Mouse (Mus musculus) MEL (cell line): ENCODE data around the gene Pinlyp. TPM values are rescaled to one million over a fixed set of nuclear protein-coding genes. Genes with fewer than 3 reads are reported as not detected.

Source experiments
- DNase-seq: peaks from one replicate; pipeline ENCODE4 v3.0.0; 2011; ENCODE audit warnings: low read depth, low spot score
- H3K27ac ChIP-seq: 2 replicates; pipeline ENCODE4 v1.5.1; 2012; ENCODE audit warnings: low read depth, mild to moderate bottlenecking, control low read depth, low read length, moderate library complexity; ENCODE audit not compliant: control insufficient read depth
- H3K27me3 ChIP-seq, 2 experiments: fragments of 150-350 bp in 1 of 2; sonication (generic) in 1 of 2; 2 replicates each; pipeline ENCODE4 v1.6.1; 2012; ENCODE audit warnings: low read length in 2 of 2, mild to moderate bottlenecking in 2 of 2, improper control_type of control experiment in 1 of 2, moderate library complexity in 1 of 2; ENCODE audit not compliant: insufficient read depth in 2 of 2, control insufficient read depth in 1 of 2
- H3K36me3 ChIP-seq, 2 experiments: 2 replicates each; pipeline ENCODE4 v1.6.1; 2012 to 2014; ENCODE audit warnings: low read length in 2 of 2, improper control_type of control experiment in 1 of 2, inconsistent platforms in 1 of 2, mild to moderate bottlenecking in 1 of 2; ENCODE audit not compliant: insufficient read depth in 2 of 2, control insufficient read depth in 1 of 2
- H3K4me1 ChIP-seq, 2 experiments: fragments of 150-350 bp in 1 of 2; sonication (generic) in 1 of 2; 2 replicates each; pipeline ENCODE4 v1.6.1; 2012; ENCODE audit warnings: low read length in 2 of 2, improper control_type of control experiment in 1 of 2, mild to moderate bottlenecking in 1 of 2; ENCODE audit not compliant: insufficient read depth in 2 of 2, control insufficient read depth in 1 of 2
- H3K4me3 ChIP-seq, 2 experiments: fragments of 150-350 bp in 1 of 2; sonication (generic) in 1 of 2; 2 replicates each; pipeline ENCODE4 v1.5.1; 2012; ENCODE audit warnings: low read depth in 2 of 2, low read length in 2 of 2, mild to moderate bottlenecking in 2 of 2, moderate library complexity in 2 of 2, control low read depth in 1 of 2, improper control_type of control experiment in 1 of 2; ENCODE audit not compliant: control insufficient read depth in 1 of 2, insufficient read depth in 1 of 2
- H3K79me2 ChIP-seq: 2 replicates; pipeline ENCODE4 v1.6.1; 2012; ENCODE audit warnings: mild to moderate bottlenecking, low read length, moderate library complexity; ENCODE audit not compliant: control insufficient read depth, poor library complexity, insufficient read depth
- H3K9ac ChIP-seq: 2 replicates; pipeline ENCODE4 v1.6.1; 2012; ENCODE audit warnings: low read depth, mild to moderate bottlenecking, control low read depth, low read length, moderate library complexity; ENCODE audit not compliant: control insufficient read depth, poor library complexity, severe bottlenecking
- H3K9me3 ChIP-seq: fragments of 150-350 bp; sonication (generic); replicated peaks from 2 replicates; pipeline ENCODE4 v1.6.1; 2012; ENCODE audit warnings: mild to moderate bottlenecking, low read length, improper control_type of control experiment, moderate library complexity; ENCODE audit not compliant: insufficient read depth
- CHD2 ChIP-seq: IDR thresholded peaks from 2 replicates; pipeline ENCODE4 v1.6.1; 2011; ENCODE audit warnings: low read length, improper control_type of control experiment
- CTCF ChIP-seq, 3 experiments: IDR thresholded peaks in 2 of 3; conservative IDR thresholded peaks in 1 of 3; 2 replicates each; pipeline ENCODE4 v1.5.1; 2011 to 2012; ENCODE audit warnings: low read length in 3 of 3, low read depth in 2 of 3, mild to moderate bottlenecking in 2 of 3, improper control_type of control experiment in 1 of 3, inconsistent platforms in 1 of 3, mixed read lengths in 1 of 3, moderate library complexity in 1 of 3; ENCODE audit not compliant: control insufficient read depth in 1 of 3, insufficient read depth in 1 of 3, poor library complexity in 1 of 3, severe bottlenecking in 1 of 3
- E2F4 ChIP-seq: IDR thresholded peaks from 2 replicates; pipeline ENCODE4 v1.6.1; 2011; ENCODE audit warnings: low read depth, low read length, improper control_type of control experiment, borderline replicate concordance
- ETS1 ChIP-seq: IDR thresholded peaks from 2 replicates; pipeline ENCODE4 v1.6.1; 2012; ENCODE audit warnings: low read depth, mild to moderate bottlenecking, inconsistent platforms, low read length, improper control_type of control experiment, moderate library complexity
- GABPA ChIP-seq: IDR thresholded peaks from 2 replicates; pipeline ENCODE4 v1.6.1; 2012; ENCODE audit warnings: low read depth, mild to moderate bottlenecking, inconsistent platforms, low read length, improper control_type of control experiment, moderate library complexity
- GATA1 ChIP-seq: IDR thresholded peaks from 2 replicates; pipeline ENCODE4 v1.6.1; 2011; ENCODE audit warnings: low read depth, low read length, improper control_type of control experiment
- HCFC1 ChIP-seq: IDR thresholded peaks from 2 replicates; pipeline ENCODE4 v1.6.1; 2012; ENCODE audit warnings: low read depth, mild to moderate bottlenecking, inconsistent platforms, low read length, improper control_type of control experiment, moderate library complexity
- JUND ChIP-seq: IDR thresholded peaks from 2 replicates; pipeline ENCODE4 v1.6.1; 2011; ENCODE audit warnings: low read depth, mild to moderate bottlenecking, improper control_type of control experiment, low read length
- KAT2A ChIP-seq: conservative IDR thresholded peaks from 2 replicates; pipeline ENCODE4 v1.6.1; 2012; ENCODE audit warnings: low read depth, low read length, improper control_type of control experiment, inconsistent platforms
- MYB ChIP-seq: IDR thresholded peaks from 2 replicates; pipeline ENCODE4 v1.6.1; 2011; ENCODE audit warnings: mild to moderate bottlenecking, low read depth, low read length, improper control_type of control experiment
- MYC ChIP-seq: IDR thresholded peaks from 2 replicates; pipeline ENCODE4 v1.6.1; 2011; ENCODE audit warnings: low read depth, mild to moderate bottlenecking, low read length, improper control_type of control experiment, moderate library complexity
- POLR2AphosphoS5 ChIP-seq: IDR thresholded peaks from 2 replicates; pipeline ENCODE4 v1.6.1; 2012; ENCODE audit warnings: low read depth, borderline replicate concordance, mild to moderate bottlenecking, inconsistent platforms, low read length, moderate library complexity, mixed read lengths
- RAD21 ChIP-seq: IDR thresholded peaks from 2 replicates; pipeline ENCODE4 v1.6.1; 2011; ENCODE audit warnings: mild to moderate bottlenecking, low read depth, low read length, improper control_type of control experiment
- RCOR1 ChIP-seq: IDR thresholded peaks from 2 replicates; pipeline ENCODE4 v1.6.1; 2012; ENCODE audit warnings: low read depth, mild to moderate bottlenecking, inconsistent platforms, low read length, improper control_type of control experiment
- SIN3A ChIP-seq: IDR thresholded peaks from 2 replicates; pipeline ENCODE4 v1.6.1; 2012; ENCODE audit warnings: low read length, improper control_type of control experiment, inconsistent platforms
- SMC3 ChIP-seq: IDR thresholded peaks from 2 replicates; pipeline ENCODE4 v1.6.1; 2011; ENCODE audit warnings: low read depth, low read length, improper control_type of control experiment
- ZKSCAN1 ChIP-seq: IDR thresholded peaks from 2 replicates; pipeline ENCODE4 v1.6.1; 2012; ENCODE audit warnings: low read depth, mild to moderate bottlenecking, inconsistent platforms, low read length, improper control_type of control experiment, moderate library complexity
- ZNF384 ChIP-seq: IDR thresholded peaks from 2 replicates; pipeline ENCODE4 v1.6.1; 2012; ENCODE audit warnings: low read depth, mild to moderate bottlenecking, inconsistent platforms, low read length, improper control_type of control experiment
- polyA plus RNA-seq, 2 experiments: library from polyadenylated mRNA; stranded (reverse) in 1 of 2; unstranded in 1 of 2; fragments of >175 nt in 1 of 2; fragments of >200 nt in 1 of 2; gene quantifications; 2 replicates each; pipeline versions ENCODE4 v1.2.1 to v1.2.4; 2012; ENCODE audit warnings: low replicate concordance in 2 of 2, low read depth in 1 of 2; ENCODE audit not compliant: insufficient read length in 2 of 2, insufficient read depth in 1 of 2, missing spikeins in 1 of 2
- total RNA-seq: library from RNA; depleted of rRNA; stranded (reverse); fragments of 300-350 nt; gene quantifications from 2 replicates; pipeline ENCODE4 v1.2.3, GENCODE M21; 2012

The Pinlyp gene
- total and polyA plus RNA-seq, 3 experiments, result not detected

GRCm38 (mm10) chr7:24544506-24544905 is 1.4 kb downstream of the Pinlyp start:
- H3K9me3 ChIP-seq, result no peaks in the 10 kb centered on the region
- no peak overlapping the region for H3K4me3 ChIP-seq
- H3K27me3 ChIP-seq, result no peaks in the 10 kb centered on the region
- H3K4me1 ChIP-seq, result peaks cover 0 to 9% of the 10 kb centered on the region in 2 experiments; a peak in 2 of 4 replicates
- H3K79me2 ChIP-seq, result peaks cover 9% of the 10 kb centered on the region
- no peak overlapping the region for H3K27ac ChIP-seq
- no peaks in the 10 kb centered on the region; a peak in 1 of 4 replicates for H3K36me3 ChIP-seq
- no peak overlapping the region for H3K9ac ChIP-seq
- no peak for TF ChIP-seq JUND
- peak in 2 of 3 experiments; percentile 43 to 63; a peak in 4 of 6 replicates for TF ChIP-seq CTCF (IDR thresholded peaks at IDR 0.05 in 2 of 3, conservative IDR thresholded peaks at IDR 0.05 in 1 of 3; ENCODE audit: control insufficient read depth in 1 of 3, insufficient read depth in 1 of 3, low read depth in 2 of 3, low read length in 3 of 3, poor library complexity in 1 of 3, severe bottlenecking in 1 of 3)
- no peak; the same call in 1 of the 2 replicates for TF ChIP-seq SMC3
- TF ChIP-seq ZNF384, result no peak
- DNase-seq, result peak; percentile 67

- Histone ChIP-seq H3K4me1 (no peaks in the 10 kb centered on the region), H3K9me3 (no peaks in the 10 kb centered on the region), H3K9ac (no peak overlapping the region), H3K36me3 (no peaks in the 10 kb centered on the region), H3K27me3 (no peaks in the 10 kb centered on the region), H3K27ac (no peak overlapping the region), H3K79me2 (no peaks in the 10 kb centered on the region), H3K4me3 (no peak overlapping the region)
- TF ChIP-seq RCOR1 (no peak), HCFC1 (no peak), ZKSCAN1 (no peak), GATA1 (no peak), CHD2 (no peak), GABPA (no peak), RAD21 (no peak), KAT2A (no peak), SIN3A (no peak), E2F4 (no peak), ETS1 (no peak), MYC (no peak)
- DNase-seq, result no peak
These were observed 6.2 kb downstream of the Pinlyp start for GRCm38 (mm10) chr7:24539686-24540085.

- Histone ChIP-seq H3K9ac (no peak overlapping the region), H3K79me2 (no peaks in the 10 kb centered on the region), H3K36me3 (no peaks in the 10 kb centered on the region), H3K27me3 (no peaks in the 10 kb centered on the region), H3K27ac (no peak overlapping the region), H3K9me3 (no peaks in the 10 kb centered on the region), H3K4me1 (no peaks in the 10 kb centered on the region), H3K4me3 (no peak overlapping the region)
- TF ChIP-seq MYB, result no peak
- TF ChIP-seq ZKSCAN1, result no peak
- no peak for TF ChIP-seq POLR2AphosphoS5
- DNase-seq, result peak; percentile 25
These were observed 7.2 kb downstream of the Pinlyp start for GRCm38 (mm10) chr7:24538701-24539100.
